Mouse (Mus musculus): ENCODE results near the gene Rheb. TPM values are rescaled to one million over a fixed set of nuclear protein-coding genes. Genes with fewer than 3 reads are reported as not detected.
"Not testable (repeated sequence)": the region's sequence is repeated elsewhere in the genome, so short reads cannot be mapped to it uniquely, and the experiment has no call there.

Gene Rheb
- polyA plus RNA-seq, 2 experiments from 2014 or later, result 72.8 to 96.1 TPM

- no peak for ATAC-seq
Measured at GRCm38 (mm10) chr5:24782957-24783356, 59.5 kb downstream of the Rheb start.

GRCm38 (mm10) chr5:24781048-24781447, 61.4 kb downstream of the Rheb start:
- ATAC-seq, result no peak

- peak; percentile 58 for ATAC-seq
Measured at GRCm38 (mm10) chr5:24779881-24780512, 62.4 kb downstream of the Rheb start.

- ATAC-seq, result no peak
Measured at GRCm38 (mm10) chr5:24779321-24779720, 63.1 kb downstream of the Rheb start.

- no peak for ATAC-seq
Measured at GRCm38 (mm10) chr5:24778843-24779140, 63.6 kb downstream of the Rheb start.

- no peak for ATAC-seq
Measured at GRCm38 (mm10) chr5:24778082-24778842, 64.2 kb downstream of the Rheb start.

- ATAC-seq, result peak; percentile 90
Measured at GRCm38 (mm10) chr5:24776681-24777080, 65.7 kb downstream of the Rheb start.

GRCm38 (mm10) chr5:24774549-24774948, 67.9 kb downstream of the Rheb start:
- ATAC-seq, result not testable (repeated sequence)

GRCm38 (mm10) chr5:24757816-24758215, 84.6 kb downstream of the Rheb start, which contains the start of gene Crygn:
TSS of gene Crygn (minus strand) at chr5:24758008.
- ATAC-seq, result no peak

- no peak for ATAC-seq
Measured at GRCm38 (mm10) chr5:24756931-24757330, 85.5 kb downstream of the Rheb start.

Other genes with a start within 250 kb of the Rheb start
- under 1 TPM; 0.48 to 0.61 TPM for gene Smarcd3, start 218.2 kb downstream of the Rheb start, polyA plus RNA-seq (2017; shearing (Covaris generic))
- gene Nub1, start 157.1 kb downstream of the Rheb start, polyA plus RNA-seq (2017; shearing (Covaris generic)), result 100 to 1,000 TPM in 1 of 2 experiments, 10 to 100 TPM in 1; 83.4 to 107 TPM
- under 1 TPM; 0.39 to 0.91 TPM for gene Wdr86, start 111.9 kb downstream of the Rheb start, polyA plus RNA-seq (2017; shearing (Covaris generic))
- 1 to 10 TPM in 1 of 2 experiments, not detected in 1; 1.8 TPM for gene Crygn, start 84.6 kb downstream of the Rheb start, polyA plus RNA-seq (2017; shearing (Covaris generic))